Mouse (Mus musculus) left cerebral cortex, adult 8-10 months (tissue): ENCODE results near the gene Olfr1174-ps. TPM values are rescaled to one million over a fixed set of nuclear protein-coding genes. Genes with fewer than 3 reads are reported as not detected.

Experiments
- DNase-seq, 2 experiments: peaks; one replicate each; pipeline ENCODE4 v3.0.0; 2022; ENCODE audit warnings: low spot score in 2 of 2
- total RNA-seq, 4 experiments: library from RNA; stranded (reverse); gene quantifications; 2 replicates each; pipeline ENCODE4 v1.2.4; 2022

Olfr1174-ps gene
- total RNA-seq = not detected

GRCm38 (mm10) chr2:88315035-88315434 is at the start of gene Olfr1174-ps:
Olfr1174-ps (minus strand) TSS chr2:88315135.
- no peak for DNase-seq

- no peak for DNase-seq
Measured at GRCm38 (mm10) chr2:88356304-88356703, 41.4 kb upstream of the Olfr1174-ps start.

GRCm38 (mm10) chr2:88346392-88346791 is 31.5 kb upstream of the Olfr1174-ps start, which contains the start of gene Olfr1177-ps:
Olfr1177-ps (minus strand) TSS chr2:88346492.
- DNase-seq = no peak

- no peak for DNase-seq
Measured at GRCm38 (mm10) chr2:88336421-88336820, 21.5 kb upstream of the Olfr1174-ps start, which contains the start of gene Olfr1176. Olfr1176 (plus strand) TSS chr2:88336721.

GRCm38 (mm10) chr2:88327115-88327514 is 12.2 kb upstream of the Olfr1174-ps start, which contains the start of gene Olfr1175-ps:
Olfr1175-ps (minus strand) TSS chr2:88327215.
- no peak for DNase-seq

GRCm38 (mm10) chr2:88279775-88280174 is 35.2 kb downstream of the Olfr1174-ps start, which contains the start of gene Olfr1173:
Olfr1173 (minus strand) TSS chr2:88279875.
- DNase-seq = no peak

Other genes starting within 250 kb of the Olfr1174-ps start
- gene Olfr1163, start 243.3 kb downstream of the Olfr1174-ps start, total RNA-seq = not detected
- gene Olfr1164, start 221.2 kb downstream of the Olfr1174-ps start, total RNA-seq = not detected
- not detected for gene Olfr1166, start 186.9 kb downstream of the Olfr1174-ps start, total RNA-seq
- gene Olfr1167, start 159.9 kb downstream of the Olfr1174-ps start, total RNA-seq = not detected
- not detected for gene Olfr1168, start 133.3 kb downstream of the Olfr1174-ps start, total RNA-seq
- gene Olfr1170, start 86.8 kb downstream of the Olfr1174-ps start, total RNA-seq = not detected
- not detected for gene Olfr1173, start 35.3 kb downstream of the Olfr1174-ps start, total RNA-seq
- not detected for gene Olfr1175-ps, start 12.1 kb upstream of the Olfr1174-ps start, total RNA-seq
- not detected for gene Olfr1176, start 21.6 kb upstream of the Olfr1174-ps start, total RNA-seq
- not detected for gene Olfr1177-ps, start 31.4 kb upstream of the Olfr1174-ps start, total RNA-seq
- gene Olfr1178, start 71.9 kb upstream of the Olfr1174-ps start, total RNA-seq = not detected
- not detected for gene Olfr1179, start 91.3 kb upstream of the Olfr1174-ps start, total RNA-seq
- gene Olfr1180, start 104.0 kb upstream of the Olfr1174-ps start, total RNA-seq = not detected
- not detected for gene Olfr1181, start 111.0 kb upstream of the Olfr1174-ps start, total RNA-seq
- gene Gm13757, start 134.0 kb upstream of the Olfr1174-ps start, total RNA-seq = not detected
- not detected for gene Olfr1183, start 139.7 kb upstream of the Olfr1174-ps start, total RNA-seq
- not detected for gene Olfr1184, start 168.5 kb upstream of the Olfr1174-ps start, total RNA-seq
- gene Olfr1185-ps1, start 178.2 kb upstream of the Olfr1174-ps start, total RNA-seq = not detected
- gene Olfr1186, start 203.4 kb upstream of the Olfr1174-ps start, total RNA-seq = not detected
- not detected for gene Olfr1188, start 241.8 kb upstream of the Olfr1174-ps start, total RNA-seq